Mouse (Mus musculus) embryo, embryonic 11.5 days (tissue): ENCODE data around the gene Rasgef1a.

ENCODE experiments used
- DNase-seq: peaks from one replicate; pipeline ENCODE4 v3.0.0-alpha.2; 2012; ENCODE audit warnings: low read depth, low spot score

Gene Rasgef1a

DNA sequence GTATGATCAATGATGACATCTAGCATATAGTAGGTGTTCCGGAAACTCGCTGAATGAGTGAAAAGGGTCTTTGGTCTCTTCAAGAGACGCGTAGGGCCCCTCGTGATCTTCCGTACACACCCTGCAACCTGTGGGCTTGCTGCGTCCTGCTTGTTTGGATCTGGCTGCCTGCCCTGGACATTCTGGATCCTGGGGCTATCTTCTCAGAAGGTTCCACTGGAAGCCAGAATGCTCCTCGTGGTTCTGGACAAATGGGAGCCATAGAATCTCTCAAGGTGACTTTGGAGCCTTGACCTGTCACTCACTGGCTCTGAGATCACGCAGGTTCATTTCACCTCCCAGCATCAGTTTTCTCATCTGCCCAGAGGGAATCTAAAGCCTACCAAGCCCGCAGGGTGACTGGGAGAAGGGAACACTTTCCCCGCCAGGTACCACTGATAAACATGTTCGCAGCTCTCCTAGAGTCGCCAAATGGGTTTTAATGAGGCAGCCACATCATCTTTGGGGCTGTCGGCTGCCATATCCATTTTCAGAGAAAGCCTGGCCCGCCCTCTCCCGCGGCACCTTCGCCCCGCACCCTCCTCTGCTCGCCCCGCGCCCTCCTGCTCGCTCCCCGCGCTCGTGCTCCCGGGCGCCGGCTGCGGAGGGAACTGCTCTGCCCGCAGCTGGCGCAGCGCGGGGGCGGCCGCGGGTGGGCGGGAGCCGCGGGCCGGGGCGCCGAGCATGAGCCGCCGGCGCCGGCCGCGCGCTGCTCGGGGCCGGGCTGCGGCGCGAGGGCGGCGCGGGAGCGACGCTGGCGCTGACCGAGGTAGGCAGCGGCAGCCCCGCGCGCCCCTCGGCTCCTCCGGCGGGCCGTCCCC, at the start of gene Rasgef1a:
Gene Rasgef1a (plus strand): TSS at position 683 of the 860 bp plus-strand sequence.
- DNase-seq, result no peak

DNA sequence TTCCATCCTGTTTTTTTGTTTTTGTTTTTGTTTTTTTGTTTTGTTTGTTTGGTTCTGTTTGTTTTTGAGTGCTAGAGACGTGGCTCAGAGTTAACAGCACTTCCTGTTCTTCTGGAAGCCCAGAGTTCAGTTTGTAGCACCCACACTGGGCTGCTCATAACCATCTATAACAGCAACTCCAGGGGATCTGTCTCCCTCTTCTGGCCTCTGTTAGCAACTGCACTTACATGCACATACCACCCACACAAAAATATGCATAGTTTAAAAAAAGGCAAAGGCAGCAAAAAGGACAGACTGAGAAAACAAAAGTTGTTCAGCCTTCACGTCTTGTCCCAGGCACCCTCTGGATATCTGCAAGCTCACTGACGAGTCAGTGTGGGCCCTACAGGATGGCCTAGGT, 48.0 kb upstream of the Rasgef1a start:
- no peak for DNase-seq

DNA sequence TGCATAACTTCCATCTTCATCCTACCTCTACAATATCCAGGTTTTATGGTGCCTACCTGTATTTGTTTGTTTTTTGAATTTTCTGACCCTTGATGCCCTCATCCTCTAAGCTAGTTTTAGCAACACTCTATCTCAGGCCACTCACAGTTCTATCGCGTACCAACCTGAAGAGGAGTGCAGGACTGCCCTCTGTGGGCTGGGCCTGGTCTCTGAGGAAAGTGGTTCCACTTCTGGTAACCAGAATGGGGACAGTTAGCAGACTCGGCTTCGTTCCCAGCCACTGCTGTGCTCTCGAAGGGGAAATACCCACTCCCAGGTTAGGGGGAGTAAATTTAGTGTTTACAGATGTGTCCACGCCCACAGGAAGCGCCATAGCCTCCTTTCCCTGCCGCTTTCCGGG, 44.5 kb upstream of the Rasgef1a start:
- no peak for DNase-seq

DNA sequence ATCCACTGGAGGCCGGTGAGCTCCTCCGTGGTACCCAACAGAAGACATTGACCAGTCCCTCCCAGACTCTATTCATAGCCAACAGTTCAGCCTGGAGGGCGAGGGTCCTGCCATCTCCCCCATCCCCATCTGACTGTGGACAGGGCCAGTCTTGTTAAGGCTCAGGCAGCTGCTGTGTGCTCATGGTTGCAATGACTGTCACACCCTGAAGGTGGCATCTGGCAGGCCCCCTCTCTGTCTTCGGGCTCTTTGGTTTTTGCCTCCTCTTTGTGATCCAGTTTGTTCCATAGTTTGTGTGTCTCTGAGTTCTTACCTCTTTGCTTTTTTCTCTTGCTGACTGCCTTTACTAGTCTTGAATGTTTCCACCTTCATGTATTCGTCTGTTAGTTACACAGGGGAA, 24.1 kb upstream of the Rasgef1a start:
- no peak for DNase-seq

DNA sequence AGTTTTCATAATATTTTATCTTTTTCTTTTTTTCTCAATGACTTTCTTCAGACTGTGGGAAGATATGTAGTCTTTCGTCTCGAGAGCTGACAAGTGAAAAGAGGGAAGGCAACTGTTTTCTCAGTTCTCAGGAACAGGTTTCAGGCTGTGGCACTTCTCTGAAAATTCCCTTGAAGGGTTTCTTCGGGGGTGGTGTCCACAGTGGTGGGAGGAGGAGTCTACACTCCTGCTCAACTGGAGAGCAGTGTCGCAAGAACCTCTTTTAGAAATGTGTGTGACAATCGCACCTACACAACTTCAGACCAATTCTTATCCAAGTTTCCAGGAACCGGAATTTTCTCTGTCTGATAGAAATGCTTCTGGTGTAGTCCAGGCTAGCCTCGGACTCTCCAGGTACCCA, 22.0 kb upstream of the Rasgef1a start:
- no peak for DNase-seq

DNA sequence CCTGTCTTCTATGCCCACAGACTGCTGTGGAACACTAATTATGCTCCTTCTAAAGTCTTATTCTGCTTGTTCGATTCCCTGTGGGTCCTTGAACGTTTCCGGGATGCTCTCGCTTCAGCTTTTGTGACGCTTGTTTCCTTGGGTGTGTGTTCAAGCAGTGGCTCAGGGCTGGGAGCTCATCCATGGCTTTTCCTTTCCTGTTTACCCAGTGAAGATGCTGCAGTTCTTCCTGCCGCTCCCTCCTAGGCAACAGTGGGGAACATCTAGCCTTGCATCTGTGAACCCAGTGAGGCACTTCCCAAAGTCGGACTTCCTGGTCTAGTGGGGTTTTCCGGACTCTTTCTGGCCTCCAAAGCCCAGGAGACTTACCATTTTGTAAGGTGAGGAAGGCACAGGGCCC, 20.6 kb upstream of the Rasgef1a start:
- no peak for DNase-seq

DNA sequence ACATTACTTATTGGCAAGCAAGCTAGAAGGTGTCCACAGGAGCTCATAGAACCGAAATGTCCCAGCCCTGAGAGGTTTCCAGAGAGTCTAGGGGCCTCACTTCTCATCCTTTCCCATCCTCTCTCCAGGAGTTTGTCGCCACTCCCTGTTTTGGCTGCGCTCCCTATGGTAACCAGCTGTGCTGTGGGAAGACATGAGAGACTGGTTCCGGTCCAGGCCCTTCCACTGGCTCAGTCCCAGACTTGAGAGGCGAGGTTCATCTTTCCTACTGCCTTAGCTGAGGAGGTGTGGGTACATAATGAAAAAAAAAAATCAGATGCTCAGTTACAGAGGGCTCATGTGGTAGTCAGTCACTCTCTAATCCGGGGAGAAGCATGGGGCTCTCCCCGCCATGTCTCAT, 19.9 kb upstream of the Rasgef1a start:
- DNase-seq, result no peak

DNA sequence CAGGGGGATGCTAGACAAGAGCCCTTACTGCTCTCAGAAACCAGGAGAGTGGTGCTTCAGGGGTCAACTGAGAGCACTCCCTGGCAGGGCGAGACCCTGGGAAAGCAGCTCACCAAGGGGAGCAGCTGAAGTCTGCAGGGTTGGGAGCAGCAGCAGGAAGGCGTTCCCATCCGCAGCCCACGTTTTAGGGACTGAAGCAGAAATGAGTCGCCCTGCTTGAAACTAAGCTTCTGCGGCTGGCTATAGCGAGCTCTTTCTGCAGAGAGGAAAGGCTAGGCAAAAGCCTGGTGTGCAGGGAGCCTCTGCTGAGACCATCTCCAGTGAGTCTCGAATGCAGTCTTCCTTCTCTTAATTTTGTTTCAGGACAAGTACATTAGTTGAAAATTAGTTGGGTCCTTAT, 19.3 kb upstream of the Rasgef1a start:
- DNase-seq, result no peak

DNA sequence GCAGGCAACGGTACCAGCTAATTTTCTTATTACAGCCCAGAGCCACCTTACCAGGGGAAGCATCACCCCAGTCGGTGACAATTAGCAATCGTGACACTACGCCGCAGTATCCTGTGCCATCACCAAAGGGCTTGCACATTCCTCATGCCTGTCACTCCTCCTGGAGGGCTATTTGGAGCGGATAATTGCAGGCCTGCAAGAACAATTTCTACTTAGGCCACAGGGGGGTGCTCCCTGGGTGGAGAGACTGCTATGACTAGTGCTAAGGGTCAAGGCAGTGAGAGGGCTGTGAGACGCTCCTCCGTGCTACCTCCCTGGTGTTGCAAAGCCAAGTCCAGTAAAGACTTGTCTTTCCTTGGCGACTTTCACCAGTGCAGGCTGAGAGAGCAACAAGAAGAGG, 16.1 kb upstream of the Rasgef1a start:
- DNase-seq, result no peak

DNA sequence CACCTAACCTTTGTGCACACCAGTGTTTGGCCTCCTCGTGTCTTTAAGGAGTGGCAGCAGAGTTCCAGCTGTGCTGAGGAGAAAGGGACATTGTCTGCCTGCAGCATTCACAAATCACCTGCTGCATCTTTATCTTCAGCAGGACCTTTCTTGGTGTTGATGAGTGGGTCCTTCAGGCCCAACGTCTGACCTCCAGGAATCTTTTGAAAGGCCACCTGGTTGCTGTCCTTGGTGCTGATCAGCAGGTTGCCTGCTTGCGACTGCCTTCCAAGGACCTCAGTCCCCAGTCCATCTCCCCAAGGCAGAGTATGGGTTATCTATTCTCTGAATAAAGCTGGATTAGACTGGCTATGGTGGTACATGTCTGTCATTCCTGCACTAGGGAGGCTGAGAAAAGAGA, 10.0 kb upstream of the Rasgef1a start:
- peak; percentile 30 for DNase-seq

DNA sequence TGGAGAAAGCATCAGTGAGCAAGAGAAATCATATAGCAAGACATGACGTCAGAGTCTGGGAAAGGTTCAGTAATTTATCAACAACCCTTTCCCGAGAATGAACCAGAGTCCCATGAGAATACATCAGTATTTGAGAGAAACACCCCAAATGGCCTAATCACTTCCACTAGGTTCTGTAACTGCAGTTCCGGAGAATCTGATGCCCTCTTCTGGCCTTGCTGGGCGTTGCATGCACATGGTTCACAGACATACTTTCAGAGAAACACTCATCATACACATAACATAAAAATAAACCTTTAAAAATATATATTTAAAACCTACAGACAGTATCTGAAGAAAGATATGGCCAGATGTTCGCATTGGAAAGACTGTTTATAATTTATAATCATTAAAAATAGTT, 3.9 kb upstream of the Rasgef1a start:
- DNase-seq, result no peak

DNA sequence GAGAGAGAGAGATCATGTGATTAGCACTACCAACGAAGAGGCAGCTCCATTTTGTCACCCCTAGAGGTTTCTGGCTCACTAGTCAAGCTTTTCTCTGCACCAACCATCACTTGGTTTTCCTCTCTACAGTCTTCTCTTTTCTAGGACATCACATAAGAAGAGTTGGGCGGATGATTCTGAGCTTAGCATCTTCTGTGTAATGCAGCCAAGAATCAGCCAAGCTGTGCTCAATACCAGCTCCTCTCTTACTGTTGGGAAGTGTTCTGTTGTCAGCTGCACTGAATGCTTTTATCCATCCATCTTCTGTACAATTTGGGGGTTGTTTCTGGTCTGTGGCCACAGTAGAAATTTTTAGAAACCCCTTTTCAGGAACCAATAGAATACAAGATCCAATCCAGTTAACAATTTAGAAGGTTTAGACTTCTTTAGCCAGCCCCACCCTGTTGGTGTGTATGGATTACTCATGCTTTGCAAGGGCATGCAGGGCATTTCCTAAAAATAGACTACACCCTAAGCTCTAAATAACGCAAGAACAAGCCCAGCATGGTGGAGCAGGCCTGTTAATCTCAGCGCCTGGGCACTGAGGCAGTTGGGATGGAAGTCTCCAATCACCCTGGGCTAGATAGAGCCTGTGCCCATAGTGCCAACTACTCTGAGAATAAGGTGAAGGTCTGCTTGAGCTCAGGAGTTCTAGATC, 3.2 kb upstream of the Rasgef1a start:
- no peak for DNase-seq

DNA sequence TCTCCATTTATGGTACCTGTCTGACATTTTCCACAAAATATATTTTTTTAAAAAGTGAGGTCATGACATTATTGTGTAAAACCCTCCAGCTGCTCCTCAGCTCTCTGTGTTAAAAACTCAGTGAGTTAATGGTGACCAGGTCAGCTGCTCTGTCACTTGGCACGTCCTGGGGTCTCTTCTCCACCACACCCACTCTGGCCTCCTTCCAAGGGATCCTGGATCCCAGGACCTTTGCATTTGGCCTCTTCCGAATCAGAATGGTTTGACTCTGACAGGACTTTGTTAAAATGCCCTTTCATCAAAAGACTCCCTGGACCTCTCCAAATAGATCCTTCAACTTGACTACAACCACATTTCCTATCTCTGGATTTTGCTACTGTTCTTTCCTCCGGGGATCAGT, 982 bp upstream of the Rasgef1a start:
- DNase-seq, result no peak

DNA sequence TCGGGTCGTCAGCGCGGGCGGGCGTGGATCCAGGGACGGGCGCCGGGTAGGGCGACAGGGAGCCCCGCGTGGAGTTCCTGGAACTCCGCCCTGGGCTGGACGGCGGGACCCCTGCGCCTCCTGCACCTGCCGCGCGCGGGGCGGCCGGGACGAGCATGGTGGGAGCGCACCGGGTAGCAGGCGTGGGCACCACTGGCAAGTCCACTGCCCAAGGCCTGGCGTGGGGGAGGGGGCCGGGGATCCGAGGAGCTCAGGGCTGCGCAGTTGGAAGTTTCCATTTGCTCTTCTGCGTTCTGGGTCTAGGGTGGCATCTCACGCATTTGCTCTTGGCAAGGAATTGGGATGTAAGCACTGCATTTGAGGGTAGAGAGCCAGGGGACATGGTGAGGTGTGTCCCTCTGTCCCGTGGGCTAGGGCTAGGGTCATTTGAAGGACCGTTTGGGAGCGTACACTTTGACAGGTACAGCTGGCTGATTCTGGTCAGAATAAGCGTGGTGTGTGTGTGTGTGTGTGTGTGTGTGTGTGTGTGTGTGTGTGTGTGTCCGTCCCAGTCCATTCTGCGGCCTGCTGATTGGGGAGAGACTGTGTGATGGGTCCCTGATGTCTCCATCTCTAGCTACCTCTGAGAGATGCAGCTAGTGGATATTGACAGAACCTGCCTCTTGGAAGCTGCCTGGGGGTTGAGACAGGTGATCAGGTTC, 528 bp downstream of the Rasgef1a start:
- DNase-seq, result no peak

DNA sequence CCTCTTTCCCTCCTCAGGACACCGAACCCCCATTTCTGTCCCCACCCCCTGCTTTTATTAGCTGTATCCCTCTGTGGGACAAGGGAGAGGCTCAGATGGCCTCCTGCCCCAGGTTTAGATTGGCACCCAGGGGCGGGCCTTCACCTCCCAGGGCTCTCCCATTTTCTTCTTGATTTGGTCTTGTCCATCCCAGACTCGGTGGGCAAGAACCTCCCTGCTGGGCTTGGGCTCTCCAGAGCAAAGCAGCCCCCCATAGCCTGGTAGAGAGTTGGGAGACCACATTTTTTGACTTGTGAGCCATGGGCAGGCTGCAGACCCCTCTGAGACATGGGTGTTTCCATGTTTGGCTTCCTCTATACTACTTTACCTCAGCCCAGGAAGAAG, 1.1 kb downstream of the Rasgef1a start:
- DNase-seq, result no peak

DNA sequence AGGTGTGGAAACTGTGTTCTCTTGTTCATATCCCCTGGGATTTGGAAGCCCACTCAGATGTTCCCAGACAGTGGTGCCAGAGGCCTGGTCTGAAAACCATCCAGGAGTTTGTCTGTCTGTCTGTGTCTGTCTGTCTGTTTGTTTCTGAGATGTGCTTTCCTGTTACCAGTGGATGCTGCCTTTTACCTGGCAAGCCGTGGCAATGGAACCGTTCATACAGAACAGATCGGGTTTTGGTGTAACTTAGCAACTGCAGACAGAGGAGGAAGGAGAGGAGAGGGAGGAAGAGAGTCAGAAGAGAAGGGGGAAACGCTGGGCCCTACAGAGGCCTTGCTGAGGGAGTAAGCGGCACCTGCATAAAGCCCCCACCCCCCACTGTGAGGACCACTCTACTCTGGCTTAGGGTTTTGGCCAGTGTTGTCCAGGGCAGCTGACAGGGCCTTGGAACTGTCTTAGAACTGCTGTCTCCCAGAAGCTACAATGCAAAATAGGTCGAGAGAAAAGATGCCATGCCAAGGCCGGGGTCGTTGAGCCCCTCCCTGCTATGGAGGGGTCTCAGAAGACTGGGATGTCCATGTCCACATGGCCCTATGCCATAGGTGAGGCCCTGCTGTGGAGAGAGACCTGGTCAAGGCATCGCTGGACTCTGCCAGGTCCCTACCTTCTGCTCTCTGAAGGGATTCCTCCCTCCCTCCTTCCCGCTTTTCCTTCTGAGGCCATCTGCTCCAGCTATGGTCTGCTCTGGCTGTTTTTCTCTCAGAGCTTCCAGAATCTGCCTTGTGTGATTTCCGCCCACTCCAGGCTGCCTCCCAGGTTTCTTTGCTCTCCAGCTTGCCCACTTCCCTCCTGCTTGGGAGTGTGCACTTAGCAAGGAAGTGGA, 2.0 kb downstream of the Rasgef1a start:
- DNase-seq, result no peak

DNA sequence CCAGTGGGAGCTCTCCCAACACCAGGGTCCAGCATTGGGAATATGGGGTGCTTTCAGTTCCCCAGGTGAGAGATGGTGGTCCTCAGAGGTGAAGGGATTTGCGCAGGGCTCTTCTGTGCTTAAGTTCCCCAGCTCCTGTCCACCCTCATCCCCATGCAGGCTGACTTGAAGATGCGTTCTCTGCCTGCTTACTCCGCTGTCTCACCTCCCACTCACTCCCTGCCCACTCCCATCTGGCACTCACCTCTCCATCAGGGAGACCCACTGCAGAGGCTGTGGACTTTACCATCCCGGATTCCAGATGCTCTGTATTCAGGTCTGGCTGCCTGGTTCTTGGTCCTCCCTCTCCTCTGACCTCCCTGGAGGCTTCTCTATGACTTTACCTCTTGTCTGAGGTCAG, 3.6 kb downstream of the Rasgef1a start:
- no peak for DNase-seq

DNA sequence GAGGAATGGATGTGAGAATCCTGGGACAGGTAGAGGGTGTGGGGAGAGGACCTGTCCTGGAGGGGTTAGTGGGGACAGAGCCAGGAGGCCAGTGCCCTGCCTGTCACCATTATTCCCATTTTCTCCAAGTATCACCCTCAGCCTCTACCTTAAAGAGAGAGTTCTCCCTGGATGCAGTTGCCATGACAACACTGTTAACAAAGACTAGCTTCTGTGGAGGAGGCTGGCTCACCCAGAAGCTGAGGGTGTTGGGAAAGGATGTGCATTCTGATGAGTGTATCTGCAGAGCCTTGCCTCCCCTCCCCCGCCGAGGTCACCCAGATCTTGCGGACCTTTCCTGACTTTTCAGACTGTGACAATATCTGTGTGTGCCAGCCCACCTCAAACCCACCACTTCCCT, 4.7 kb downstream of the Rasgef1a start:
- DNase-seq, result no peak

DNA sequence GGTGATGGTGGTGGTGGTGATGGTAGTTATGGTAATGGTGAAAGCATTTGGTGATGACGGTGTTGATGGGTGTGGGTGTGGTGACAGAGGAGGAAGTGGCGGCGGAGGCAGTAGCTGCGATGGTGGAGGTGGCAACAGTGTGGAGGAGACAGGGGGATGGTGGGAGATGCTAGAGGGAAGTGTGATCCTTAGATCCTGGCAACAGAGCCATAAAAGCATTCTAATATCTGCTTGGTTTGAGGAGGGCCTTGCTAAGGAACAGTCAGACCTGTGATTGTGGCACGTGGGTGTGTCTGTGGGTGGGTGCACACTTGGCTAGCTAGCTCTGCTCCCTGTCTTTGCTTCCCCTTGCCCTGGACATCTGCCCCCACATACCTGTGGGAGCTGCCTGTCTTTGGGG, 7.4 kb downstream of the Rasgef1a start:
- DNase-seq, result no peak

DNA sequence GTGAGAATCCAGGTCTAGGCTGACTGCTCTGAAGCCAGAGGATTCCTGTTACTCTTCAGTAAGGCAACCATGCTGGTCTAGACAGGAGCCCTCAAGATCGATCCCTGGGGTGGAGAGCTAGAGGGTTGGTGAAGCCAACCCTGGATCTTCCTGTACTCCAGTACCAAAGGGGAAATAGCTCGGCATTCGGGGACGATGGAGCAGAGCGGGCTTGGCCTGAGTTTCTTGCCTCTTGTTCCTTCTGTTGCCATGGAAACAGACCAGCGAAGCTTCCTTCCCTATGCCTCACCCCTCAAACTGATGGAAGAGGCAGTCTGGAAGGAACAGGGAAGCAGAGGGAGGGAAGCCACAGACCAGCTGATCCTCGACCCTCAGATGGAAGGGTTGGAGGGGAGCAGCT, 8.3 kb downstream of the Rasgef1a start:
- no peak for DNase-seq

DNA sequence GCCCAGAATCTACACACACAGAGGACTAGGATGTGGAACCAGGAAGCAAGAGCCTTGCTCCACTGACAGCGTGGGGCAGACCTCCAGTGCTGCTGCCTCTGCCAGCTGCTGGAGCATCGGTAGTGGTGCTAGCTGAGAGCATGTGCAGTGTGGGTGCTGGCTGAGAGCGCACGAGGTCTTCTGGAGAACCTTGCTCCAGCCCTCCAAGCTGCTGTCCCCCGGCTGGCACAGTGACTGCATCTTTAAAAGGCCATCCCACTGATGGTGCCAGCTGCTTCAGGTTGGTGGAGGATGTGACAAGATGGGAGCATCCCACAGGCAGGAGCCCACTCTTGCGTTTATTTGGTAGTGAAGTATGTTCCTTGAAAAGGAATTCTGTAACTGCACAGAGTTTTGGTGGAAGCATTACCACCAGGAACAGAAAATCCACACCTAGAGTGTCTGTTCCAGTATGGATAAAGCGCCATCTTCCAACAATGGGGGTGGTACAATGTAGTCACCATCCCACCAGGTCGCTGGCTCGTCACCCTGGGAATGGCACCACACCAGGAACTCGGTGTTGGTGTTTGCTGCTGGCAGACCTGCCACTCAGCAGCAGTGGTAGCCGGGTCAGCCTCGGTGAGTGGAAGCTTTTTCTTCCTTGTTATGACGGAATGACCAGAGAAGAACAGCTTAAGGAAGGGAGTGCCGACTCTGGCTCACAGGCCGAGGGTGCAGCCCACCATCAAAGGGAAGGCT, 11.8 kb downstream of the Rasgef1a start:
- DNase-seq, result no peak
